Mouse (Mus musculus): ENCODE data around the gene Gm6121. TPM values are rescaled to one million over a fixed set of nuclear protein-coding genes. Genes with fewer than 3 reads are reported as not detected.

Gm6121 gene
- not detected for polyA plus RNA-seq (2015; fragmentation: Illumina TruSeq; extraction: RNeasy Lipid Tissue Mini Kit (QIAGEN cat#74804); ENCODE audit: insufficient read depth, low read depth, low replicate concordance)

DNA sequence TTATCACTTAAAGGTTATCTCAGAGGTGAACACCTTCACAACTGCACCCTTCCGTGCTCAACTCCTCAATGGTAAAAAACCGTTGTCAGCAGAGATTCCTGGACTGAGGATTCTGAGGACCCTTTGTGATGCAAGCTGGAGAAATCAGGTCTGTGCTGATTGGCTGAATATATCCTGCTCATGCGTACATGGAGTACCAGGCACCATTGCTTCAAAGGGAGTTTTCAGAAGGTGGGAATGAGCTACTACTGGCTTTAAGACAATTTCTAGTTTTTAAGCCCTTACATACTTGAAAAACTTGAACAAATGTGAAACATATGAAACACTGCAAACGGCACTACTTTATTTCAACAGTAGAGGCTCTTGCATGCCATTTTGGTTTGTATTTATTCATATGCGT, at the start of gene Gm6121:
TSS of gene Gm6121 (minus strand) at position 101 of the 400 bp plus-strand sequence.

Other genes with a start within 250 kb of the Gm6121 start
- not detected for gene Gm14525, start 233.1 kb downstream of the Gm6121 start, polyA plus RNA-seq (2015; fragmentation: Illumina TruSeq; extraction: RNeasy Lipid Tissue Mini Kit (QIAGEN cat#74804); ENCODE audit: insufficient read depth, low read depth, low replicate concordance)